Mouse (Mus musculus) liver, adult 2 months (tissue): ENCODE measurements around the gene Vps13d.
A peak's percentile ranks its signal among the peaks of the same experiment; 100 is the strongest.

ENCODE experiments used
- CTCF ChIP-seq: fragments of 200-500 bp; IDR thresholded peaks from 2 replicates; pipeline ENCODE4 v1.5.1; 2011; ENCODE audit warnings: low read depth, low read length, control low read depth
- POLR2A ChIP-seq: fragments of 200-500 bp; IDR thresholded peaks from 2 replicates; pipeline ENCODE4 v1.6.1; 2011; ENCODE audit warnings: low read length, control low read depth; ENCODE audit not compliant: insufficient read depth; ENCODE audit errors: extremely low read depth

DNA sequence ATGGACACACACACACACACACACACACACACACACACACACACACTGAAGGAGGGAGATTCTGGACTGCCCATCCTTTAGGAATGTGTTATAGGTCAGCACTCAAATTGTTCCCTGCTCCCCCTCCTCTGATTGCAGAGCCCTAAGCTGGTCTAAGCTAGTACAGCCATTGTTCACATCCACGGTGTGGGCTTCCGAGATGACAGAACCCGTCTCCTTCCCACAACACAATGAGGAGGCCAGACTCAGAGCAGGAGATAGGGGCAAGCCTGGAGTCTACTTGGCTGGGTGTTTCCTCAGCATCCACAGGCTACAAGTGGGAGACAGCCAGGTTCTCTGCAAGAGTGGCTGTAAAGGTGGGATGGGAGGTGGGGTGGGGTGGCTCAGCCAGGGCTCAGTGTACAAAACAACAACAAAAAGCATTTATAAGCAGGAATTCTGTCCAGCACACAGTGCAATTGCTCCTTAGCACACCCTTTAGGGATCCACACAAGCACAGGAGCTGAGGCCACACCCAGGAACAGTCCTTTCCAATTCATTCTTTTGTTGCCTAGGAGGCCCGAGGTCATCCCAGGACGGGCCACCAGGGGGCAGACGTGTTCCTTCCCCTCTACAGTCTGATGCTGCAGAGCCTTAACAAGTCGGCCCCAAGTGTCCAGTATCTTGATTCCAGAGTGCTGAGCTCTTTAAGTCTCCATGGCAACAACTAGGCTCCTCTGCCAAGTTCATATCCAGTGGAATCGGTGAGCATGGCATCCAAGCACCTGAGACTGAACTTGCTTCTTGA lies 19.4 kb upstream of the Vps13d start:
- TF ChIP-seq POLR2A = no peak
- TF ChIP-seq CTCF = peak; percentile 96
